Mouse (Mus musculus): ENCODE measurements around the gene Lrp2. TPM values are rescaled to one million over a fixed set of nuclear protein-coding genes. Genes with fewer than 3 reads are reported as not detected.

Lrp2 gene
- polyA plus RNA-seq, 1 experiment from 2014 or later, result 1.1 TPM

- H3K36me3 ChIP-seq (ENCODE audit: insufficient read depth, low read length), result no peaks in the 10 kb centered on the region
- no peak for ATAC-seq
- no peaks in the 10 kb centered on the region for H3K27me3 ChIP-seq (replicated peaks; ENCODE audit: insufficient read depth, low read length)
- DNase-seq (ENCODE audit: low spot score), result no peak
- no peak overlapping the region for H3K9ac ChIP-seq (replicated peaks; ENCODE audit: low read depth)
- no peak overlapping the region for H3K4me3 ChIP-seq (ENCODE audit: low read depth, low read length)
- H3K27ac ChIP-seq (ENCODE audit: low read length), result no peak overlapping the region
- no peaks in the 10 kb centered on the region for H3K9me3 ChIP-seq (ENCODE audit: low read length)
- TF ChIP-seq EP300 (IDR thresholded peaks at IDR 0.05) (no peak), CTCF (IDR thresholded peaks at IDR 0.05) (no peak)
- WGBS, result 85% methylated on average over 10 of the region's 10 CpGs
- no peak overlapping the region for H3K4me2 ChIP-seq (replicated peaks; ENCODE audit: low read depth, low read length)
- H3K4me1 ChIP-seq (ENCODE audit: insufficient read depth, low read depth, low read length), result no peaks in the 10 kb centered on the region
These were observed 171.3 kb downstream of the Lrp2 start for GRCm38 (mm10) chr2:69414539-69414938.

- Histone ChIP-seq H3K4me1 (ENCODE audit: insufficient read depth, low read depth, low read length) (no peaks in the 10 kb centered on the region), H3K9ac (replicated peaks; ENCODE audit: low read depth) (no peak overlapping the region), H3K36me3 (ENCODE audit: insufficient read depth, low read length) (no peaks in the 10 kb centered on the region), H3K27ac (ENCODE audit: low read length) (no peak overlapping the region), H3K4me3 (ENCODE audit: low read depth, low read length) (no peak overlapping the region), H3K4me2 (replicated peaks; ENCODE audit: low read depth, low read length) (no peak overlapping the region), H3K9me3 (ENCODE audit: low read length) (no peaks in the 10 kb centered on the region), H3K27me3 (replicated peaks; ENCODE audit: insufficient read depth, low read length) (no peaks in the 10 kb centered on the region)
- ATAC-seq (no peak), DNase-seq (ENCODE audit: low spot score) (no peak)
- WGBS, result 67% methylated on average over 5 of the region's 5 CpGs
- TF ChIP-seq CTCF (IDR thresholded peaks at IDR 0.05) (no peak), EP300 (IDR thresholded peaks at IDR 0.05) (no peak)
These were observed 180.2 kb downstream of the Lrp2 start for GRCm38 (mm10) chr2:69405692-69406091.

GRCm38 (mm10) chr2:69402309-69402708, 183.6 kb downstream of the Lrp2 start:
- Histone ChIP-seq H3K9ac (replicated peaks; ENCODE audit: low read depth) (no peak overlapping the region), H3K4me2 (replicated peaks; ENCODE audit: low read depth, low read length) (no peak overlapping the region), H3K4me3 (ENCODE audit: low read depth, low read length) (no peak overlapping the region), H3K4me1 (ENCODE audit: insufficient read depth, low read depth, low read length) (no peaks in the 10 kb centered on the region), H3K36me3 (ENCODE audit: insufficient read depth, low read length) (no peaks in the 10 kb centered on the region), H3K27ac (ENCODE audit: low read length) (no peak overlapping the region), H3K9me3 (ENCODE audit: low read length) (no peaks in the 10 kb centered on the region), H3K27me3 (replicated peaks; ENCODE audit: insufficient read depth, low read length) (no peaks in the 10 kb centered on the region)
- TF ChIP-seq EP300 (IDR thresholded peaks at IDR 0.05) (no peak), CTCF (IDR thresholded peaks at IDR 0.05) (no peak)
- WGBS, result 86% methylated on average over 7 of the region's 7 CpGs
- DNase-seq (ENCODE audit: low spot score) (no peak), ATAC-seq (no peak)

- WGBS, result 75% methylated on average over 6 of the region's 6 CpGs
- Histone ChIP-seq H3K36me3 (ENCODE audit: insufficient read depth, low read length) (no peaks in the 10 kb centered on the region), H3K4me2 (replicated peaks; ENCODE audit: low read depth, low read length) (no peak overlapping the region), H3K9ac (replicated peaks; ENCODE audit: low read depth) (no peak overlapping the region), H3K27me3 (replicated peaks; ENCODE audit: insufficient read depth, low read length) (no peaks in the 10 kb centered on the region), H3K27ac (ENCODE audit: low read length) (no peak overlapping the region), H3K4me1 (ENCODE audit: insufficient read depth, low read depth, low read length) (no peaks in the 10 kb centered on the region), H3K9me3 (ENCODE audit: low read length) (no peaks in the 10 kb centered on the region), H3K4me3 (ENCODE audit: low read depth, low read length) (no peak overlapping the region)
- ATAC-seq (no peak), DNase-seq (ENCODE audit: low spot score) (no peak)
- TF ChIP-seq CTCF (IDR thresholded peaks at IDR 0.05) (no peak), EP300 (IDR thresholded peaks at IDR 0.05) (no peak)
These were observed 184.0 kb downstream of the Lrp2 start for GRCm38 (mm10) chr2:69401891-69402290.

GRCm38 (mm10) chr2:69400866-69401604, 184.8 kb downstream of the Lrp2 start:
- TF ChIP-seq EP300 (IDR thresholded peaks at IDR 0.05) (no peak), CTCF (IDR thresholded peaks at IDR 0.05) (no peak)
- ATAC-seq, result no peak
- no peak overlapping the region for H3K4me3 ChIP-seq (ENCODE audit: low read depth, low read length)
- WGBS, result 62% methylated on average over 7 of the region's 7 CpGs
- no peak overlapping the region for H3K27ac ChIP-seq (ENCODE audit: low read length)
- H3K27me3 ChIP-seq (replicated peaks; ENCODE audit: insufficient read depth, low read length), result no peaks in the 10 kb centered on the region
- H3K9me3 ChIP-seq (ENCODE audit: low read length), result no peaks in the 10 kb centered on the region
- no peaks in the 10 kb centered on the region for H3K36me3 ChIP-seq (ENCODE audit: insufficient read depth, low read length)
- H3K4me1 ChIP-seq (ENCODE audit: insufficient read depth, low read depth, low read length), result no peaks in the 10 kb centered on the region
- no peak for DNase-seq (ENCODE audit: low spot score)
- H3K4me2 ChIP-seq (replicated peaks; ENCODE audit: low read depth, low read length), result no peak overlapping the region
- no peak overlapping the region for H3K9ac ChIP-seq (replicated peaks; ENCODE audit: low read depth)

- H3K27me3 ChIP-seq (replicated peaks; ENCODE audit: insufficient read depth, low read length), result no peaks in the 10 kb centered on the region
- H3K4me1 ChIP-seq (ENCODE audit: insufficient read depth, low read depth, low read length), result no peaks in the 10 kb centered on the region
- H3K36me3 ChIP-seq (ENCODE audit: insufficient read depth, low read length), result no peaks in the 10 kb centered on the region
- H3K9me3 ChIP-seq (ENCODE audit: low read length), result no peaks in the 10 kb centered on the region
- ATAC-seq (no peak), DNase-seq (ENCODE audit: low spot score) (no peak)
- TF ChIP-seq CTCF (IDR thresholded peaks at IDR 0.05) (no peak), EP300 (IDR thresholded peaks at IDR 0.05) (no peak)
- WGBS, result 78% methylated on average over 12 of the region's 12 CpGs
- H3K9ac ChIP-seq (replicated peaks; ENCODE audit: low read depth), result no peak overlapping the region
- H3K27ac ChIP-seq (ENCODE audit: low read length), result no peak overlapping the region
- no peak overlapping the region for H3K4me2 ChIP-seq (replicated peaks; ENCODE audit: low read depth, low read length)
- H3K4me3 ChIP-seq (ENCODE audit: low read depth, low read length), result no peak overlapping the region
These were observed 189.0 kb downstream of the Lrp2 start for GRCm38 (mm10) chr2:69396760-69397435.
